Comparison of ENCODE assay signal across 11 mouse cellular contexts in the genomic region with DNA sequence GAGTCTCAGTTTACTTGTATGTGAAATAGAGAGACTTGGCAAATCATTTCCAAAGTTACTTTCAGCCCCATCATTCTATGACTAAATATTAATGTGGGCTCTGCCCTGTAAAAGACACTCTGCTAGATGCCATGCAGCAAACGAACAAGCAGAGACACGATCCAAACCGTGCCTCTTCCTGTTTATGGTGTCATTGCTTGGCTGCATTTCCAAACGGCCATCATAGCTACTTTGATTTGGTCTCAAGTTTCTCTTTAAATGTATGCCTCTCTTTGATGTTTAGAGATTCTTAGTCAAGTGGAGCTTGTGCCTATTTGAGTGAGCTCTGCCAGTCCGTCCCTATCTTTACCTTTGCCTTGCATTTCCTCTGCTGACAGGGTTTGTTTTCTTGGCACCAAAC.
DNase-seq lines count a peak whose midpoint lies in the region; ATAC-seq and TF ChIP-seq lines count a peak whose summit lies in the region.
"Had no signal": no experiment of that assay in that cellular context is flagged by ENCODE, and none has a peak within 500 bp of the region (broad histone marks: within the 10 kb centered on the region; RNA-seq: fewer than 3 reads in every experiment).

No protein-coding gene starts in this region.

- TF ChIP-seq CTCF in spleen, adult 2 months (IDR thresholded peaks at IDR 0.05; ENCODE audit: extremely low read depth, insufficient read depth, insufficient read length, insufficient replicate concordance): no peak
- no peak for TF ChIP-seq CTCF in stomach, postnatal 0 days (IDR thresholded peaks at IDR 0.05; ENCODE audit: low read depth)

- no peaks in the 10 kb centered on the region for H3K36me3 ChIP-seq in heart, embryonic 12.5 days
- no peaks in the 10 kb centered on the region for H3K36me3 ChIP-seq in spleen, adult 2 months (ENCODE audit: control insufficient read depth, insufficient read depth, low read length)
- no peaks in the 10 kb centered on the region for H3K36me3 ChIP-seq in limb, embryonic 13.5 days
- H3K36me3 ChIP-seq in stomach, postnatal 0 days (ENCODE audit: control insufficient read depth, insufficient read depth, low read length): no peaks in the 10 kb centered on the region

- H3K27me3 ChIP-seq in heart, embryonic 12.5 days (replicated peaks): no peaks in the 10 kb centered on the region
- H3K27me3 ChIP-seq in spleen, adult 2 months (ENCODE audit: control insufficient read depth, insufficient read depth, low read length): no peaks in the 10 kb centered on the region
- no peaks in the 10 kb centered on the region for H3K27me3 ChIP-seq in limb, embryonic 13.5 days
- H3K27me3 ChIP-seq in stomach, postnatal 0 days (ENCODE audit: control insufficient read depth, insufficient read depth, low read length): no peaks in the 10 kb centered on the region
- H3K27me3 ChIP-seq: CH12.LX; megakaryocyte, embryonic 14.5 days had no signal

- 33% methylated on average over 5 of the region's 5 CpGs for WGBS in heart, embryonic 12.5 days
- WGBS in spleen, adult 2 months: 52% methylated on average over 5 of the region's 5 CpGs
- WGBS in limb, embryonic 13.5 days: 37% methylated on average over 5 of the region's 5 CpGs
- 25% methylated on average over 5 of the region's 5 CpGs for WGBS in stomach, postnatal 0 days

- no peaks in the 10 kb centered on the region for H3K9me3 ChIP-seq in heart, embryonic 12.5 days (replicated peaks)
- no peaks in the 10 kb centered on the region for H3K9me3 ChIP-seq in limb, embryonic 13.5 days
- H3K9me3 ChIP-seq in stomach, postnatal 0 days (ENCODE audit: control insufficient read depth, low read length): no peaks in the 10 kb centered on the region
- H3K9me3 ChIP-seq: megakaryocyte, embryonic 14.5 days had no signal

- peak overlapping the region; percentile 58 for H3K4me2 ChIP-seq in heart, embryonic 12.5 days
- H3K4me2 ChIP-seq in limb, embryonic 13.5 days (replicated peaks): peak overlapping the region; percentile 14; the same call in 1 of the 2 replicates
- no peak overlapping the region for H3K4me2 ChIP-seq in stomach, postnatal 0 days (replicated peaks; ENCODE audit: low read depth)

- H3K4me3 ChIP-seq in heart, embryonic 12.5 days: no peak overlapping the region
- H3K4me3 ChIP-seq in spleen, adult 2 months (ENCODE audit: extremely low read depth, insufficient read depth, insufficient read length): no peak overlapping the region
- no peak overlapping the region for H3K4me3 ChIP-seq in limb, embryonic 13.5 days
- no peak overlapping the region for H3K4me3 ChIP-seq in stomach, postnatal 0 days (ENCODE audit: low read depth, low read length)
- H3K4me3 ChIP-seq: erythroblast, embryonic 14.5 days; megakaryocyte, embryonic 14.5 days had no signal

- H3K9ac ChIP-seq in heart, embryonic 12.5 days: no peak overlapping the region
- no peak overlapping the region for H3K9ac ChIP-seq in limb, embryonic 13.5 days
- H3K9ac ChIP-seq in stomach, postnatal 0 days (ENCODE audit: low read length): no peak overlapping the region

- peaks cover 26% of the 10 kb centered on the region for H3K4me1 ChIP-seq in heart, embryonic 12.5 days (replicated peaks)
- H3K4me1 ChIP-seq in spleen, adult 2 months (ENCODE audit: control insufficient read depth, insufficient read depth, insufficient read length): peaks cover 6% of the 10 kb centered on the region; the same call in 1 of the 2 replicates
- peaks cover 66% of the 10 kb centered on the region for H3K4me1 ChIP-seq in limb, embryonic 13.5 days
- peaks cover 6% of the 10 kb centered on the region; the same call in 1 of the 2 replicates for H3K4me1 ChIP-seq in stomach, postnatal 0 days (replicated peaks; ENCODE audit: control insufficient read depth, insufficient read depth)

- peak overlapping the region; percentile 65 for H3K27ac ChIP-seq in heart, embryonic 12.5 days (ENCODE audit: poor library complexity, severe bottlenecking)
- peak overlapping the region; percentile 39 for H3K27ac ChIP-seq in spleen, adult 2 months (ENCODE audit: insufficient read depth, low read length)
- H3K27ac ChIP-seq in limb, embryonic 13.5 days: peak overlapping the region; percentile 67
- H3K27ac ChIP-seq in stomach, postnatal 0 days (replicated peaks): 0 out of 2 replicates have a peak overlapping the region, but pooled peaks have one; percentile 13

- DNase-seq in heart, postnatal 36 days: no peak
- DNase-seq in spleen, adult 2 months (ENCODE audit: low read depth in 1 of 2, low spot score in 2 of 2): no peak
- no peak for DNase-seq in spleen, adult 12 weeks (ENCODE audit: low spot score)
- DNase-seq in stomach, postnatal 0 days (ENCODE audit: low spot score): no peak
- DNase-seq in right cerebral cortex, postnatal 36 days (ENCODE audit: low spot score in 2 of 2): no peak
- no peak for DNase-seq in adrenal gland, adult 18-20 months (ENCODE audit: low spot score in 2 of 2)

- no peak for ATAC-seq in heart, embryonic 12.5 days (ENCODE audit: insufficient number of reproducible peaks, low FRiP score)
- no peak for ATAC-seq in limb, embryonic 13.5 days (ENCODE audit: low FRiP score, low read depth)
- no peak for ATAC-seq in stomach, postnatal 0 days (ENCODE audit: low FRiP score, low TSS enrichment)

- no peak for TF ChIP-seq POLR2A in spleen, adult 2 months (IDR thresholded peaks at IDR 0.05; ENCODE audit: low read depth, low read length)

- intact Hi-C loops in heart, postnatal 36 days (cut with DNase I): no loop called here

- TF ChIP-seq EP300 in stomach, postnatal 0 days (optimal IDR thresholded peaks at IDR 0.05): no peak

Comparison
In these comparisons a context has a peak if more than half of its experiments do, and no peak if none do; other contexts are left out.
1. H3K27ac ChIP-seq: peak in every context shown above with its lines; median percentile 67 in limb, embryonic 13.5 days; 65 in heart, embryonic 12.5 days; 39 in spleen, adult 2 months; 13 in stomach, postnatal 0 days.